Comparison of ENCODE assay signal across 23 mouse cellular contexts in genomic region chr1:160745238-160745930, GRCm38 (mm10).
"Had no signal": no experiment of that assay in that cellular context is flagged by ENCODE, and none has a peak within 500 bp of the region (broad histone marks: within the 10 kb centered on the region; RNA-seq: fewer than 3 reads in every experiment).

No protein-coding gene starts in this region.

- ATAC-seq: liver, postnatal 0 days; lung, postnatal 0 days; midbrain, embryonic 13.5 days; midbrain, embryonic 16.5 days had no signal

- H3K27me3 ChIP-seq: liver, embryonic 15.5 days; lung, embryonic 15.5 days; megakaryocyte, embryonic 14.5 days; midbrain, embryonic 13.5 days; neural tube, embryonic 13.5 days; neural tube, embryonic 15.5 days had no signal

- H3K4me2 ChIP-seq: liver, embryonic 15.5 days; lung, embryonic 15.5 days; midbrain, embryonic 11.5 days; midbrain, embryonic 13.5 days; neural tube, embryonic 13.5 days; neural tube, embryonic 15.5 days had no signal

- H3K4me1 ChIP-seq: neural tube, embryonic 13.5 days; neural tube, embryonic 15.5 days had no signal

- DNase-seq: liver, postnatal 0 days; lung, adult 2 months; lung, postnatal 14 days; lung, postnatal 36 days; retina, postnatal 1 day; right cerebral cortex, adult 18-20 months; right cerebral cortex, postnatal 25 days; right cerebral cortex, postnatal 4 days; spleen, adult 18-20 months; thymus, adult 18-20 months; thymus, postnatal 14 days; thymus, postnatal 36 days had no signal

- H3K27ac ChIP-seq: liver, embryonic 15.5 days; lung, embryonic 15.5 days; macrophage; midbrain, embryonic 13.5 days; neural tube, embryonic 13.5 days; neural tube, embryonic 15.5 days had no signal

- H3K36me3 ChIP-seq: liver, embryonic 15.5 days; lung, embryonic 15.5 days; midbrain, embryonic 13.5 days; neural tube, embryonic 13.5 days; neural tube, embryonic 15.5 days had no signal

- H3K4me3 ChIP-seq: liver, embryonic 15.5 days; lung, embryonic 15.5 days; megakaryocyte, embryonic 14.5 days; midbrain, embryonic 13.5 days; myocyte; neural tube, embryonic 13.5 days; neural tube, embryonic 15.5 days had no signal

- H3K9me3 ChIP-seq: liver, embryonic 15.5 days; lung, embryonic 15.5 days; megakaryocyte, embryonic 14.5 days; midbrain, embryonic 13.5 days; neural tube, embryonic 13.5 days; neural tube, embryonic 15.5 days had no signal

- H3K9ac ChIP-seq: liver, embryonic 15.5 days; liver, postnatal 0 days; lung, embryonic 15.5 days; midbrain, embryonic 13.5 days; neural tube, embryonic 13.5 days; neural tube, embryonic 15.5 days had no signal
